ENCODE assay signal across 11 mouse cellular contexts in the genomic region with DNA sequence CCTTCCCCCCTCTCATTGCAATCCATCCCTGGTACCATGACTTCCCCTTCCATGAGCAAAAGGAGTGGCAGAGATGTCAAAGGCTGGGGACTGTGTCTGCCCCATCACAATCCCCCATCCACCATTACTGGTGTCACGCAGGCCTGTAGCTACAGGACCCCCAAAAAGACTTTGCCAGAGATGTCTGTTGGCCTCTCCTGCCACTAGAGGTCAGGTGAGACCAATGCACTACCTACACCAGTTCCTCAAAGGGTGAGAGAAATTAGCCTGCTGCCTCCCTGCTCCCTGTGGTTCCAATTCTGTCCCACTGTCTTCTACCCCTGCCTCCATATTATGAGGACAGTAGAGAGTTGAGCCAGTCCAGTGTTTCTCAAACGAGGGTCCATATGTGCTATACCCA. TPM values are rescaled to one million over a fixed set of nuclear protein-coding genes. Genes with fewer than 3 reads are reported as not detected.
DNase-seq lines count a peak whose midpoint lies in the region; ATAC-seq and TF ChIP-seq lines count a peak whose summit lies in the region.
"Had no signal": no experiment of that assay in that cellular context is flagged by ENCODE, and none has a peak within 500 bp of the region (broad histone marks: within the 10 kb centered on the region; RNA-seq: fewer than 3 reads in every experiment).

No protein-coding gene starts in this region.

- no peak for TF ChIP-seq POLR2A in cerebellum, adult 2 months (IDR thresholded peaks at IDR 0.05; ENCODE audit: borderline replicate concordance, insufficient read depth, low read length)
- TF ChIP-seq POLR2A in myocyte (IDR thresholded peaks at IDR 0.05; ENCODE audit: insufficient read length, low read depth): no peak

- ATAC-seq in kidney, embryonic 16.5 days (ENCODE audit: low FRiP score, low TSS enrichment): peak; percentile 33; the same call in 1 of the 2 replicates
- ATAC-seq in liver, embryonic 11.5 days (replicated peaks; ENCODE audit: low FRiP score): no peak

- no peak overlapping the region for H3ac ChIP-seq in myocyte (ENCODE audit: control insufficient read depth, insufficient read length)

- no peaks in the 10 kb centered on the region for H3K9me3 ChIP-seq in kidney, embryonic 16.5 days (ENCODE audit: low read length)
- H3K9me3 ChIP-seq in liver, embryonic 11.5 days (ENCODE audit: control insufficient read depth, low read length): no peaks in the 10 kb centered on the region
- H3K9me3 ChIP-seq: heart, embryonic 15.5 days; lung, embryonic 15.5 days had no signal

- no peaks in the 10 kb centered on the region for H3K36me3 ChIP-seq in kidney, embryonic 16.5 days (ENCODE audit: insufficient read depth, low read length)
- no peaks in the 10 kb centered on the region for H3K36me3 ChIP-seq in myocyte (ENCODE audit: control insufficient read depth, insufficient read depth)
- no peaks in the 10 kb centered on the region for H3K36me3 ChIP-seq in liver, embryonic 11.5 days (ENCODE audit: control insufficient read depth, insufficient read depth, low read length)
- H3K36me3 ChIP-seq: heart, embryonic 15.5 days; lung, embryonic 15.5 days had no signal

- H3K4me3 ChIP-seq in cerebellum, adult 2 months (replicated peaks; ENCODE audit: insufficient read depth, low read depth, low read length): no peak overlapping the region
- no peak overlapping the region for H3K4me3 ChIP-seq in kidney, embryonic 16.5 days (ENCODE audit: low read length)
- peak overlapping the region; percentile 26 for H3K4me3 ChIP-seq in myocyte
- H3K4me3 ChIP-seq in liver, embryonic 11.5 days (ENCODE audit: low read depth, low read length): no peak overlapping the region
- H3K4me3 ChIP-seq: heart, embryonic 15.5 days; lung, embryonic 15.5 days had no signal

- H3K79me2 ChIP-seq in myocyte (ENCODE audit: control insufficient read depth, insufficient read depth): no peaks in the 10 kb centered on the region

- TF ChIP-seq CTCF in cerebellum, adult 2 months (IDR thresholded peaks at IDR 0.05; ENCODE audit: borderline replicate concordance, insufficient read depth, low read depth, low read length): peak; percentile 51; the same call in 1 of the 2 replicates

- H3K27me3 ChIP-seq in cerebellum, adult 2 months (ENCODE audit: control insufficient read depth, insufficient read depth, low read length): no peaks in the 10 kb centered on the region
- H3K27me3 ChIP-seq in kidney, embryonic 16.5 days (ENCODE audit: insufficient read depth, low read length): no peaks in the 10 kb centered on the region
- no peaks in the 10 kb centered on the region for H3K27me3 ChIP-seq in myocyte (ENCODE audit: control insufficient read depth, insufficient read depth, insufficient read length)
- H3K27me3 ChIP-seq in liver, embryonic 11.5 days (replicated peaks; ENCODE audit: control insufficient read depth, insufficient read depth, low read length): no peaks in the 10 kb centered on the region
- H3K27me3 ChIP-seq: heart, embryonic 15.5 days; lung, embryonic 15.5 days had no signal

- no peak overlapping the region for H3K4me2 ChIP-seq in kidney, embryonic 16.5 days (replicated peaks; ENCODE audit: low read depth, low read length)
- H3K4me2 ChIP-seq in myocyte (ENCODE audit: low read depth): peak overlapping the region; percentile 58
- no peak overlapping the region for H3K4me2 ChIP-seq in liver, embryonic 11.5 days
- H3K4me2 ChIP-seq: heart, embryonic 15.5 days; lung, embryonic 15.5 days had no signal

- no peak for DNase-seq in cerebellum, adult 2 months
- DNase-seq in cerebellum, postnatal 25 days: no peak
- DNase-seq in kidney, postnatal 14 days: no peak
- peak; percentile 43 for DNase-seq in MN1 (ENCODE audit: low spot score)
- DNase-seq in right cerebral cortex, postnatal 4 days: no peak
- DNase-seq in liver, embryonic 11.5 days (ENCODE audit: low spot score): no peak

- WGBS in cerebellum, adult 2 months: 70% methylated on average over 2 of the region's 2 CpGs
- WGBS in kidney, embryonic 16.5 days: 39% methylated on average over 2 of the region's 2 CpGs
- 30% methylated on average over 2 of the region's 2 CpGs for WGBS in liver, embryonic 11.5 days

- H3K4me1 ChIP-seq in cerebellum, adult 2 months (ENCODE audit: control insufficient read depth, insufficient read depth, low read length): no peaks in the 10 kb centered on the region
- H3K4me1 ChIP-seq in kidney, embryonic 16.5 days (ENCODE audit: insufficient read depth, low read length): no peaks in the 10 kb centered on the region
- no peaks in the 10 kb centered on the region for H3K4me1 ChIP-seq in liver, embryonic 11.5 days (replicated peaks; ENCODE audit: control insufficient read depth, insufficient read depth, low read length)
- H3K4me1 ChIP-seq: lung, embryonic 15.5 days had no signal

- no peak overlapping the region for H3K27ac ChIP-seq in cerebellum, adult 2 months (ENCODE audit: insufficient read depth, low read length)
- H3K27ac ChIP-seq in kidney, embryonic 16.5 days (ENCODE audit: low read length): no peak overlapping the region
- no peak overlapping the region for H3K27ac ChIP-seq in liver, embryonic 11.5 days (ENCODE audit: low read depth, low read length)
- H3K27ac ChIP-seq: heart, embryonic 15.5 days; lung, embryonic 15.5 days had no signal

- no peak overlapping the region for H3K9ac ChIP-seq in kidney, embryonic 16.5 days (replicated peaks; ENCODE audit: low read length)
- no peak overlapping the region for H3K9ac ChIP-seq in liver, embryonic 11.5 days (ENCODE audit: low read depth, low read length)
- H3K9ac ChIP-seq: heart, embryonic 15.5 days; lung, embryonic 15.5 days had no signal

TF ChIP-seq in myocyte, 11 proteins besides CTCF, POLR2A, EP300 and RAD21:
- TF ChIP-seq MAX (IDR thresholded peaks at IDR 0.05; ENCODE audit: low read depth) (no peak), E2F4 (IDR thresholded peaks at IDR 0.05; ENCODE audit: insufficient read depth) (no peak)

RNA-seq across cellular contexts. Expression of a gene that starts 40.3 kb away (rescaled TPM):
- polyA plus RNA-seq in cerebellum, adult 2 months (2012; rRNA removed): not detected in 2 replicates
- polyA plus RNA-seq in kidney, embryonic 16.5 days (2015; fragmentation: Nextera tagmentation; extraction: Ambion mirVana): not detected in 2 replicates
- polyA plus RNA-seq in myocyte (2012; fragmentation: generic; extraction: Trizol): not detected
- not detected in 2 replicates for polyA plus RNA-seq in liver, embryonic 11.5 days (2014; fragmentation: Nextera tagmentation; extraction: Ambion mirVana)
- polyA plus RNA-seq: C2C12; heart, embryonic 15.5 days; lung, embryonic 15.5 days had no signal

RNA-seq across cellular contexts. Expression of a gene that starts 49.7 kb away (rescaled TPM):
- not detected in 2 replicates for polyA plus RNA-seq in cerebellum, adult 2 months (2012; rRNA removed)
- not detected in 2 replicates for polyA plus RNA-seq in kidney, embryonic 16.5 days (2015; fragmentation: Nextera tagmentation; extraction: Ambion mirVana)
- not detected for polyA plus RNA-seq in myocyte (2012; fragmentation: generic; extraction: Trizol)
- polyA plus RNA-seq in liver, embryonic 11.5 days (2014; fragmentation: Nextera tagmentation; extraction: Ambion mirVana): not detected in 2 replicates
- polyA plus RNA-seq: C2C12; heart, embryonic 15.5 days; lung, embryonic 15.5 days had no signal
